Mouse (Mus musculus): Measurements from ENCODE around the gene Kat8. TPM values are rescaled to one million over a fixed set of nuclear protein-coding genes. Genes with fewer than 3 reads are reported as not detected.

Kat8 gene
- 10 to 100 TPM; 16.9 to 19.3 TPM for total RNA-seq (2023)

GRCm38 (mm10) chr7:127912190-127912871 lies at the start of gene Kat8:
Gene Kat8 (plus strand): TSS chr7:127912516.

GRCm38 (mm10) chr7:127876041-127876466 lies 36.3 kb upstream of the Kat8 start, which contains the start of gene Zfp646:
Gene Zfp646 (plus strand): TSS chr7:127876221.

GRCm38 (mm10) chr7:127876467-127877348 lies 35.6 kb upstream of the Kat8 start, which contains the start of gene Zfp668:
Gene Zfp668 (minus strand): TSS chr7:127876828.

GRCm38 (mm10) chr7:127890798-127891197 lies 21.5 kb upstream of the Kat8 start, which contains the start of gene Prss53:
Gene Prss53 (minus strand): TSS chr7:127890970.

GRCm38 (mm10) chr7:127895442-127895841 lies 16.9 kb upstream of the Kat8 start, which contains the start of the genes Gm21974 and Vkorc1:
Gene Gm21974 (minus strand): TSS chr7:127895454.
Gene Vkorc1 (minus strand): TSS chr7:127895617.

GRCm38 (mm10) chr7:127903971-127904796 lies 8.1 kb upstream of the Kat8 start, which contains the start of gene Bckdk:
Gene Bckdk (plus strand): TSS chr7:127904082.

GRCm38 (mm10) chr7:127929923-127930322 lies 17.6 kb downstream of the Kat8 start, which contains the start of gene Prss8:
Gene Prss8 (minus strand): TSS chr7:127930104.

GRCm38 (mm10) chr7:127946470-127947023 lies 34.2 kb downstream of the Kat8 start, which contains the start of gene Prss36:
Gene Prss36 (minus strand): TSS chr7:127946725.

GRCm38 (mm10) chr7:127967004-127967921 lies 54.9 kb downstream of the Kat8 start, which contains the start of gene Fus:
Gene Fus (plus strand): TSS chr7:127967457.

Other genes with a start within 250 kb of the Kat8 start
- gene Bcl7c, start 203.6 kb upstream of the Kat8 start, total RNA-seq (2023) = 10 to 100 TPM; 34.8 to 46.5 TPM
- gene Ctf1, start 199.8 kb upstream of the Kat8 start, total RNA-seq (2023) = not detected
- gene Ctf2, start 180.3 kb upstream of the Kat8 start, total RNA-seq (2023) = not detected
- 1 to 10 TPM; 6.0 to 7.0 TPM for gene Fbxl19, start 168.0 kb upstream of the Kat8 start, total RNA-seq (2023)
- gene Orai3, start 142.7 kb upstream of the Kat8 start, total RNA-seq (2023) = 10 to 100 TPM; 27.2 to 29.1 TPM
- 10 to 100 TPM; 30.9 to 31.9 TPM for gene Setd1a, start 135.8 kb upstream of the Kat8 start, total RNA-seq (2023)
- gene Gm49388, start 126.9 kb upstream of the Kat8 start, total RNA-seq (2023) = under 1 TPM in 1 of 2 experiments, not detected in 1; 0.84 TPM
- 10 to 100 TPM; 12.8 to 15.1 TPM for gene Hsd3b7, start 111.9 kb upstream of the Kat8 start, total RNA-seq (2023)
- 10 to 100 TPM; 61.0 to 71.1 TPM for gene Stx4a, start 88.2 kb upstream of the Kat8 start, total RNA-seq (2023)
- not detected for gene Stx1b, start 88.0 kb upstream of the Kat8 start, total RNA-seq (2023)
- gene Zfp646, start 36.3 kb upstream of the Kat8 start, total RNA-seq (2023) = 10 to 100 TPM; 39.9 to 40.2 TPM
- gene Zfp668, start 35.7 kb upstream of the Kat8 start, total RNA-seq (2023) = 1 to 10 TPM; 6.9 to 8.2 TPM
- not detected for gene Prss53, start 21.5 kb upstream of the Kat8 start, total RNA-seq (2023)
- not detected for gene Gm21974, start 17.1 kb upstream of the Kat8 start, total RNA-seq (2023)
- 10 to 100 TPM in 1 of 2 experiments, 1 to 10 TPM in 1; 8.9 to 10.6 TPM for gene Vkorc1, start 16.9 kb upstream of the Kat8 start, total RNA-seq (2023)
- 10 to 100 TPM; 33.7 to 34.8 TPM for gene Bckdk, start 8.4 kb upstream of the Kat8 start, total RNA-seq (2023)
- gene Prss8, start 17.6 kb downstream of the Kat8 start, total RNA-seq (2023) = not detected
- gene Prss36, start 34.2 kb downstream of the Kat8 start, total RNA-seq (2023) = 1 to 10 TPM in 1 of 2 experiments, under 1 TPM in 1; 0.73 to 2.2 TPM
- gene Fus, start 54.9 kb downstream of the Kat8 start, total RNA-seq (2023) = 100 to 1,000 TPM; 381 to 409 TPM
- 10 to 100 TPM; 58.7 to 76.0 TPM for gene Pycard, start 81.4 kb downstream of the Kat8 start, total RNA-seq (2023)
- gene Trim72, start 91.4 kb downstream of the Kat8 start, total RNA-seq (2023) = under 1 TPM; 0.42 to 0.57 TPM
- 100 to 1,000 TPM; 810 to 844 TPM for gene Itgam, start 150.1 kb downstream of the Kat8 start, total RNA-seq (2023)
- 10 to 100 TPM; 17.9 to 22.6 TPM for gene Gm49368, start 150.2 kb downstream of the Kat8 start, total RNA-seq (2023)
- 10 to 100 TPM; 18.0 to 27.4 TPM for gene Itgax, start 217.0 kb downstream of the Kat8 start, total RNA-seq (2023)
- gene Itgad, start 241.9 kb downstream of the Kat8 start, total RNA-seq (2023) = 1 to 10 TPM; 1.4 to 1.8 TPM

Data from neutrophil, adult 59 days (primary cell).